In the genomic region with DNA sequence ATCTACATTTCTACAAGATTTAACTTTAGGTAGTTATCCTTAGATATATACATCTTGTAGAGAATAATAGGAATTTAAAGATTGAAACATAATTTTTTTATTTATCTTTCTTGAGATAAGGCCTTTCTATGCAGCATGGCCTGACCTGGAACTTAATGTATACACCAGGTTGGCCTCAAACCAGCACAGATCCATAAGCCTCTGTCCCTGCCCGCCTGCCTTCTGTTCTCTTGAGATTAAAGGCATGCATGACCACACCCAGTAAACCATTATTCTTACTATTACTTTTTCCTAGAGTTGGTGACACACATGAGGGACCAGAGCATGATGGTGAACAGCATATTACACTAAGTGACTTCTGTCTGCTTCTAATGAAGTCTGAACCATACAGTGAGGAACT, we compare ENCODE assay signal across 24 mouse cellular contexts.
A peak's percentile ranks its signal among the peaks of the same experiment; 100 is the strongest.
DNase-seq lines count a peak whose midpoint lies in the region; ATAC-seq and TF ChIP-seq lines count a peak whose summit lies in the region.
"Had no signal": no experiment of that assay in that cellular context is flagged by ENCODE, and none has a peak within 500 bp of the region (broad histone marks: within the 10 kb centered on the region; RNA-seq: fewer than 3 reads in every experiment).

No protein-coding gene starts in this region.

- H3K4me1 ChIP-seq in MEL (ENCODE audit: control insufficient read depth in 1 of 2, insufficient read depth in 2 of 2, low read length in 2 of 2) = peaks cover 2 to 11% of the 10 kb centered on the region in 2 experiments; a peak in 2 of 4 replicates
- H3K4me1 ChIP-seq in liver, embryonic 13.5 days (replicated peaks) = peaks cover 5% of the 10 kb centered on the region
- no peaks in the 10 kb centered on the region for H3K4me1 ChIP-seq in hindbrain, embryonic 12.5 days
- H3K4me1 ChIP-seq: forebrain, embryonic 10.5 days; forebrain, embryonic 13.5 days; hindbrain, embryonic 13.5 days had no signal

- WGBS in liver, embryonic 13.5 days (ENCODE audit: insufficient replicate concordance) = 38% methylated on average over 1 of the region's 1 CpGs
- WGBS in hindbrain, embryonic 12.5 days = 81% methylated on average over 1 of the region's 1 CpGs

- H3K4me2 ChIP-seq in liver, embryonic 13.5 days = no peak overlapping the region
- H3K4me2 ChIP-seq in hindbrain, embryonic 12.5 days (replicated peaks) = no peak overlapping the region
- H3K4me2 ChIP-seq: forebrain, embryonic 13.5 days; heart, embryonic 11.5 days; hindbrain, embryonic 13.5 days had no signal

- TF ChIP-seq EP300 in MEL (IDR thresholded peaks at IDR 0.05; ENCODE audit: low read depth in 1 of 2, low read length in 2 of 2) = peak; percentile 50 to 62; a peak in 2 of 4 replicates

- no peak overlapping the region for H3K27ac ChIP-seq in MEL (ENCODE audit: control insufficient read depth, low read depth, low read length)
- H3K27ac ChIP-seq in liver, embryonic 13.5 days = no peak overlapping the region
- no peak overlapping the region for H3K27ac ChIP-seq in hindbrain, embryonic 12.5 days
- H3K27ac ChIP-seq: forebrain, embryonic 10.5 days; forebrain, embryonic 13.5 days; hindbrain, embryonic 13.5 days; hindbrain, postnatal 0 days had no signal

- ATAC-seq in liver, embryonic 13.5 days (ENCODE audit: low read depth) = peak; percentile 73
- ATAC-seq in megakaryocyte progenitor cell, adult 5-6 weeks (replicated peaks; ENCODE audit: poor library complexity) = 0 out of 2 replicates have a peak, but pooled peaks have one; percentile 17
- ATAC-seq in hindbrain, embryonic 12.5 days (ENCODE audit: low FRiP score) = no peak
- no peak for ATAC-seq in cerebellum, adult (ENCODE audit: insufficient number of reproducible peaks, low FRiP score, low TSS enrichment)
- ATAC-seq: forebrain, embryonic 13.5 days; forebrain, embryonic 16.5 days; hindbrain, postnatal 0 days; inflammation-experienced regulatory T-cells, adult 6 months had no signal

- H3K9me3 ChIP-seq in MEL (replicated peaks; ENCODE audit: insufficient read depth, low read length) = no peaks in the 10 kb centered on the region
- no peaks in the 10 kb centered on the region for H3K9me3 ChIP-seq in liver, embryonic 13.5 days (replicated peaks)
- no peaks in the 10 kb centered on the region for H3K9me3 ChIP-seq in hindbrain, embryonic 12.5 days (replicated peaks)
- H3K9me3 ChIP-seq: forebrain, embryonic 10.5 days; forebrain, embryonic 13.5 days; G1E; hindbrain, embryonic 13.5 days had no signal

- DNase-seq in MEL (ENCODE audit: low read depth, low spot score) = peak; percentile 67
- peak; percentile 30 for DNase-seq in c-Kit-positive CD71-positive TER-119-positive erythroid progenitor cells, embryonic 14.5 days (ENCODE audit: low spot score)
- peak; percentile 24 for DNase-seq in liver, embryonic 13.5 days
- DNase-seq in testis, postnatal 10 days (ENCODE audit: low spot score) = no peak
- DNase-seq: adrenal gland, adult 2 months; adrenal gland, postnatal 14 days; B cell, adult 2 months; cerebellum, adult 11 months; cerebellum, adult 8-10 months; cerebellum, postnatal 14 days; gastrocnemius, postnatal 10 days; heart, adult 11 months had no signal

- no peak for TF ChIP-seq RAD21 in MEL (IDR thresholded peaks at IDR 0.05; ENCODE audit: low read depth, low read length)

- peaks cover 20 to 31% of the 10 kb centered on the region in 2 experiments for H3K36me3 ChIP-seq in MEL (ENCODE audit: control insufficient read depth in 1 of 2, insufficient read depth in 2 of 2, low read length in 2 of 2)
- H3K36me3 ChIP-seq in liver, embryonic 13.5 days = no peaks in the 10 kb centered on the region
- H3K36me3 ChIP-seq in hindbrain, embryonic 12.5 days = no peaks in the 10 kb centered on the region
- H3K36me3 ChIP-seq: forebrain, embryonic 10.5 days; G1E; hindbrain, embryonic 13.5 days had no signal

- H3K27me3 ChIP-seq in MEL (ENCODE audit: control insufficient read depth in 1 of 2, insufficient read depth in 2 of 2, low read length in 2 of 2) = no peaks in the 10 kb centered on the region
- no peaks in the 10 kb centered on the region for H3K27me3 ChIP-seq in liver, embryonic 13.5 days
- H3K27me3 ChIP-seq in hindbrain, embryonic 12.5 days = no peaks in the 10 kb centered on the region
- H3K27me3 ChIP-seq: CH12.LX; forebrain, embryonic 13.5 days; hindbrain, embryonic 13.5 days had no signal

- no peak overlapping the region for H3K4me3 ChIP-seq in MEL (ENCODE audit: control insufficient read depth in 1 of 2, insufficient read depth in 1 of 2, low read depth in 2 of 2, low read length in 2 of 2)
- H3K4me3 ChIP-seq in liver, embryonic 13.5 days (replicated peaks) = no peak overlapping the region
- H3K4me3 ChIP-seq in hindbrain, embryonic 12.5 days = no peak overlapping the region
- H3K4me3 ChIP-seq: forebrain, embryonic 10.5 days; forebrain, embryonic 13.5 days; hindbrain, embryonic 13.5 days had no signal

- no peak overlapping the region for H3K9ac ChIP-seq in MEL (ENCODE audit: control insufficient read depth, low read depth, low read length, poor library complexity, severe bottlenecking)
- H3K9ac ChIP-seq in liver, embryonic 13.5 days = no peak overlapping the region
- H3K9ac ChIP-seq in hindbrain, embryonic 12.5 days = no peak overlapping the region
- H3K9ac ChIP-seq: forebrain, embryonic 13.5 days; hindbrain, embryonic 13.5 days had no signal

- H3K79me2 ChIP-seq in MEL (ENCODE audit: control insufficient read depth, insufficient read depth, low read length, poor library complexity) = no peaks in the 10 kb centered on the region

- no peak for TF ChIP-seq POLR2A in MEL (IDR thresholded peaks at IDR 0.05; ENCODE audit: control insufficient read depth in 1 of 2, insufficient read depth in 1 of 2, low read depth in 1 of 2, low read length in 2 of 2, poor library complexity in 1 of 2)

- no peak for TF ChIP-seq CTCF in MEL (IDR thresholded peaks at IDR 0.05 in 2 of 3, conservative IDR thresholded peaks at IDR 0.05 in 1 of 3; ENCODE audit: control insufficient read depth in 1 of 3, insufficient read depth in 1 of 3, low read depth in 2 of 3, low read length in 3 of 3, poor library complexity in 1 of 3, severe bottlenecking in 1 of 3)

TF ChIP-seq in MEL, 35 proteins besides CTCF, POLR2A, EP300 and RAD21:
- TF ChIP-seq TAL1 (IDR thresholded peaks at IDR 0.05; ENCODE audit: low read length) (peak; percentile 64), GATA1 (IDR thresholded peaks at IDR 0.05; ENCODE audit: low read depth, low read length) (peak; percentile 64), GABPA (IDR thresholded peaks at IDR 0.05; ENCODE audit: low read depth, low read length) (no peak), TCF12 (IDR thresholded peaks at IDR 0.05; ENCODE audit: low read depth, low read length) (peak; percentile 53; the same call in 1 of the 2 replicates)

Comparison
In these comparisons a context has a peak if more than half of its experiments do, and no peak if none do; other contexts are left out.
1. ATAC-seq: peak in liver, embryonic 13.5 days (single experiment) and megakaryocyte progenitor cell, adult 5-6 weeks (single experiment); none in hindbrain, embryonic 12.5 days (single experiment) and cerebellum, adult (single experiment).